Mouse (Mus musculus): ENCODE results near the gene Pask. TPM values are rescaled to one million over a fixed set of nuclear protein-coding genes. Genes with fewer than 3 reads are reported as not detected.

Gene Pask
- polyA plus RNA-seq, 1 experiment, result 26.0 TPM

DNA sequence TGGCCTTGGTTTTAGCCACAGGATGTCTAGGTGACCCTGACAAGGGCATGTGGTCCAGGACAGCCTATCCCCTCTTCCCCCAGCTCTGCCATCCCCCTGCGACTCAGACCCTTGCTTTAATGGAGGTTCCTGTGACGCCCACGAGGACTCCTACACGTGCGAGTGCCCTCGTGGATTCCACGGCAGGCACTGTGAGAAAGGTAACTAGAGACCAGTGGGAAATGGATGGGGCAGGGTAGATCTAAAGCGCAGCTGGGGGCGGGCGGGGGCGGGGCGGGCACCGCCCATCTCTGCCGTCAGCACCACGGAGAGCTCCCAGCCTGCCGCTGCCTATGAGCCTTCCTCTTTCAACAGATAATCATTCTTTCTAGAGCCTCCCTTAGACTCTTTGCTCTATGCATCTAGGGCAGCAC is 70.9 kb downstream of the Pask start:
- TF ChIP-seq CTCF (IDR thresholded peaks at IDR 0.05; ENCODE audit: low read depth, low read length), result no peak
- no peak for TF ChIP-seq EP300 (IDR thresholded peaks at IDR 0.05; ENCODE audit: insufficient read depth, low read depth, low read length)
- TF ChIP-seq POLR2A (IDR thresholded peaks at IDR 0.05; ENCODE audit: insufficient read depth, low read length), result no peak
- H3K27ac ChIP-seq (ENCODE audit: insufficient read depth, low read length), result no peak overlapping the region
- H3K27me3 ChIP-seq (ENCODE audit: control insufficient read depth, insufficient read depth, low read length, poor library complexity, severe bottlenecking), result no peaks in the 10 kb centered on the region
- no peaks in the 10 kb centered on the region for H3K4me1 ChIP-seq (ENCODE audit: control insufficient read depth, insufficient read depth, low read length)
- no peak overlapping the region for H3K9ac ChIP-seq (ENCODE audit: low read depth, poor library complexity, severe bottlenecking)
- H3K4me3 ChIP-seq (ENCODE audit: low read depth, low read length), result no peak overlapping the region
- H3K36me3 ChIP-seq (ENCODE audit: control insufficient read depth, insufficient read depth, low read length, poor library complexity, severe bottlenecking), result no peaks in the 10 kb centered on the region
- H3K9me3 ChIP-seq (replicated peaks; ENCODE audit: control insufficient read depth, insufficient read depth, low read length, poor library complexity, severe bottlenecking), result no peaks in the 10 kb centered on the region

DNA sequence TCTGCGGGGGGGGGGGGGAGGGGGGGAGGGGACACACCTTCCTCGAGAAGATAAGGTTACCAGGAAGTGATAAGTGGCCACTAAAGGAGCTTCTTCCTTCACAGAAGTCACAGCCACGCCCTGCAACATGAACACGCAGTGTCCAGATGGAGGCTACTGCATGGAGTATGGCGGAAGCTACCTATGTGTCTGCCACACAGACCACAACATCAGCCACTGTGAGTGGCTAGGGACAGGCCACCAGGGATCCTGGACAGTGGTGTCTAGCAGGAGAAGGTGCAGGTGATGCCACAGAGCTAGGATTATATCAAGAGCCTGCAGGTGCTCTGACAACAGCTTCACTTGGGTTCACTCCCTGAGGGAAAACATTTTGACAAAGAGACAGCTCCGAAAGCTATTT is 71.5 kb downstream of the Pask start:
- Histone ChIP-seq H3K36me3 (ENCODE audit: control insufficient read depth, insufficient read depth, low read length, poor library complexity, severe bottlenecking) (no peaks in the 10 kb centered on the region), H3K27me3 (ENCODE audit: control insufficient read depth, insufficient read depth, low read length, poor library complexity, severe bottlenecking) (no peaks in the 10 kb centered on the region), H3K9me3 (replicated peaks; ENCODE audit: control insufficient read depth, insufficient read depth, low read length, poor library complexity, severe bottlenecking) (no peaks in the 10 kb centered on the region), H3K4me3 (ENCODE audit: low read depth, low read length) (no peak overlapping the region), H3K4me1 (ENCODE audit: control insufficient read depth, insufficient read depth, low read length) (no peaks in the 10 kb centered on the region), H3K27ac (ENCODE audit: insufficient read depth, low read length) (no peak overlapping the region), H3K9ac (ENCODE audit: low read depth, poor library complexity, severe bottlenecking) (no peak overlapping the region)
- TF ChIP-seq CTCF (IDR thresholded peaks at IDR 0.05; ENCODE audit: low read depth, low read length) (no peak), EP300 (IDR thresholded peaks at IDR 0.05; ENCODE audit: insufficient read depth, low read depth, low read length) (no peak), POLR2A (IDR thresholded peaks at IDR 0.05; ENCODE audit: insufficient read depth, low read length) (no peak)

DNA sequence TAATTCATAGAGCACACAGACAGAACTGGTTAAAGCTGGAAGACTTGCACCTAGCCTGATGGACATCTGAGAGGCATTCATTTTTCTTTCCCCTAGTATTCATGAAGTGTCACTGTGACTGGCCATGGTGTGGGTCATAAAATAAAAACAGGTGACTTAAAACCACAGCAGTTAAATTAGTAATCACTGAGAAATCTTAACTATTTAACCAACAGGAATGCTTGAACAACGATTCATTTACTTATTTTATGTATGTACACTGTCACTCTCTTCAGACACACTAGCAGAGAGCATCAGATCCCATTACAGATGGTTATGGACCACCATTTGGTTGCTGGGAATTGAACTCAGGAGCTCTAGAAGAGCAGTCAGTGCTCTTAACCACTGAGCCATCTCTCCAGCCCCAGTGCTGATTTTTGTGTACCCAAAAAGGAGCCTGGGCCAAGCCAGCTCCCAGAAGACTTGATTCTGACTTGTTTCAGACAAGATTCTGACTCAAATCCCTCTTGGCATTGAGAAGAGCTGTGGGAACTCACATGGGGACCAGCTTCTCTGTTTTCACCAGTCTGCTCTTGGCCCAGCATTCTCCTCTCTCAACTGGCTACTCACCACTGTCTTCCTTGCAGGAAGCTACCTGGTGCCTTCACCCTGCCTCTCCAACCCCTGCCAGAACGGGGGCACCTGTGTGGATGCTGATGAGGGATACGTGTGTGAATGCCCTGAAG is 72.6 kb downstream of the Pask start:
- Histone ChIP-seq H3K4me1 (ENCODE audit: control insufficient read depth, insufficient read depth, low read length) (no peaks in the 10 kb centered on the region), H3K27ac (ENCODE audit: insufficient read depth, low read length) (no peak overlapping the region), H3K9ac (ENCODE audit: low read depth, poor library complexity, severe bottlenecking) (no peak overlapping the region), H3K36me3 (ENCODE audit: control insufficient read depth, insufficient read depth, low read length, poor library complexity, severe bottlenecking) (no peaks in the 10 kb centered on the region), H3K9me3 (replicated peaks; ENCODE audit: control insufficient read depth, insufficient read depth, low read length, poor library complexity, severe bottlenecking) (no peaks in the 10 kb centered on the region), H3K4me3 (ENCODE audit: low read depth, low read length) (no peak overlapping the region), H3K27me3 (ENCODE audit: control insufficient read depth, insufficient read depth, low read length, poor library complexity, severe bottlenecking) (no peaks in the 10 kb centered on the region)
- TF ChIP-seq EP300 (IDR thresholded peaks at IDR 0.05; ENCODE audit: insufficient read depth, low read depth, low read length), result no peak
- no peak for TF ChIP-seq CTCF (IDR thresholded peaks at IDR 0.05; ENCODE audit: low read depth, low read length)

DNA sequence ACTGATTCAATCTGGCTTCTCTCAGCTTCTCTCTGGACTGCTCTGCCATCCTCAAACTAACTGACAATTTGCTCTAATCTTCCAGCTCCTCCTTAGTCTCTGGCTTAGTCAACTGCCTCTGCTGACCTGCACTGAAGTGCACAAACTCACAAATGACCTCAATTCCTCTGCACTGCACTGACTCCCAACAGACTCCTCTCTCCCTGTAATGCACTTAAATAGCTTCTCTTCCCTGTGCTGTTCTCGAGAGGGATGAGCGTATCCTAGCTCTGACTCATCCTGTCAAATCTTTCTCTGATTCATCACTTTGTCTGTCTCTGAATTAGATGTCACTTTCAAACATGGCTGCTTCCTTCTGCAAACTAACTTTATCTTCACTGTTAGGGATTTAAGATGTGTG is 75.0 kb downstream of the Pask start:
- no peak overlapping the region for H3K9ac ChIP-seq (ENCODE audit: low read depth, poor library complexity, severe bottlenecking)
- no peak overlapping the region for H3K27ac ChIP-seq (ENCODE audit: insufficient read depth, low read length)
- no peaks in the 10 kb centered on the region for H3K9me3 ChIP-seq (replicated peaks; ENCODE audit: control insufficient read depth, insufficient read depth, low read length, poor library complexity, severe bottlenecking)
- H3K4me1 ChIP-seq (ENCODE audit: control insufficient read depth, insufficient read depth, low read length), result no peaks in the 10 kb centered on the region
- H3K36me3 ChIP-seq (ENCODE audit: control insufficient read depth, insufficient read depth, low read length, poor library complexity, severe bottlenecking), result no peaks in the 10 kb centered on the region
- H3K27me3 ChIP-seq (ENCODE audit: control insufficient read depth, insufficient read depth, low read length, poor library complexity, severe bottlenecking), result no peaks in the 10 kb centered on the region
- TF ChIP-seq POLR2A (IDR thresholded peaks at IDR 0.05; ENCODE audit: insufficient read depth, low read length) (no peak), CTCF (IDR thresholded peaks at IDR 0.05; ENCODE audit: low read depth, low read length) (no peak)
- no peak overlapping the region for H3K4me3 ChIP-seq (ENCODE audit: low read depth, low read length)

DNA sequence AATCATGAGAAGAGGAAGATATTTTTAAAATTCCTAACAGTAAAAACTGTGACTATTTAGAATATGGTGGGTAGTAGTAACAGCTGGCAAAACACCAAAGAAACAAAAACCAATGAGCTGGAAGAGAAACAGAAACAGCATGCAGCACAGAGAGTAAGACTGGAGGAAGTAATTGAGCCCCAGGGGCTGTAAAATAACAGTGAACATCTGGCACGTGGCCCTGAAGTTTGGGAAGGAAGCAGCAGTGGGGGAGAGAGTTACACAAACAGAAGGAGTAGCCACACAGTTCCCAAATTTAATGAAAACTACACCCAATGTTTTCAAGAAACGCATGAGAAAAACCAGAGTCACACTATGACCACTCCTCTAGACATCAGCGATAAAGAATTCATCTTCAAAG is 76.1 kb downstream of the Pask start:
- Histone ChIP-seq H3K4me1 (ENCODE audit: control insufficient read depth, insufficient read depth, low read length) (no peaks in the 10 kb centered on the region), H3K4me3 (ENCODE audit: low read depth, low read length) (no peak overlapping the region), H3K9ac (ENCODE audit: low read depth, poor library complexity, severe bottlenecking) (no peak overlapping the region), H3K9me3 (replicated peaks; ENCODE audit: control insufficient read depth, insufficient read depth, low read length, poor library complexity, severe bottlenecking) (no peaks in the 10 kb centered on the region), H3K36me3 (ENCODE audit: control insufficient read depth, insufficient read depth, low read length, poor library complexity, severe bottlenecking) (no peaks in the 10 kb centered on the region), H3K27me3 (ENCODE audit: control insufficient read depth, insufficient read depth, low read length, poor library complexity, severe bottlenecking) (no peaks in the 10 kb centered on the region), H3K27ac (ENCODE audit: insufficient read depth, low read length) (no peak overlapping the region)
- TF ChIP-seq EP300 (IDR thresholded peaks at IDR 0.05; ENCODE audit: insufficient read depth, low read depth, low read length), result no peak
- no peak for TF ChIP-seq POLR2A (IDR thresholded peaks at IDR 0.05; ENCODE audit: insufficient read depth, low read length)
- no peak for TF ChIP-seq CTCF (IDR thresholded peaks at IDR 0.05; ENCODE audit: low read depth, low read length)

Other genes starting within 250 kb of the Pask start
- 95.0 and 97.1 TPM in 2 replicates for gene Kif1a, start 241.5 kb downstream of the Pask start, polyA plus RNA-seq (2011; ENCODE audit: insufficient read depth, insufficient read length, low read depth, missing spikeins)
- not detected in 2 replicates for gene Agxt, start 208.2 kb downstream of the Pask start, polyA plus RNA-seq (2011; ENCODE audit: insufficient read depth, insufficient read length, low read depth, missing spikeins)
- 1.9 and 2.1 TPM in 2 replicates for gene 2310007B03Rik, start 182.5 kb downstream of the Pask start, polyA plus RNA-seq (2011; ENCODE audit: insufficient read depth, insufficient read length, low read depth, missing spikeins)
- gene Crocc2, start 174.8 kb downstream of the Pask start, polyA plus RNA-seq (2011; ENCODE audit: insufficient read depth, insufficient read length, low read depth, missing spikeins), result 0.09 TPM in 1 of 2 replicates, not detected in the other
- 0.75 and 1.1 TPM in 2 replicates for gene Sned1, start 107.6 kb downstream of the Pask start, polyA plus RNA-seq (2011; ENCODE audit: insufficient read depth, insufficient read length, low read depth, missing spikeins)
- 25.7 and 29.1 TPM in 2 replicates for gene Mterf4, start 37.6 kb downstream of the Pask start, polyA plus RNA-seq (2011; ENCODE audit: insufficient read depth, insufficient read length, low read depth, missing spikeins)
- 40.4 and 40.8 TPM in 2 replicates for gene Ppp1r7, start 628 bp downstream of the Pask start, polyA plus RNA-seq (2011; ENCODE audit: insufficient read depth, insufficient read length, low read depth, missing spikeins)
- 0.32 TPM in 1 of 2 replicates, not detected in the other for gene Ano7, start 30.4 kb upstream of the Pask start, polyA plus RNA-seq (2011; ENCODE audit: insufficient read depth, insufficient read length, low read depth, missing spikeins)
- gene Hdlbp, start 135.3 kb upstream of the Pask start, polyA plus RNA-seq (2011; ENCODE audit: insufficient read depth, insufficient read length, low read depth, missing spikeins), result 226 and 232 TPM in 2 replicates
- 4.0 and 5.0 TPM in 2 replicates for gene Farp2, start 168.6 kb upstream of the Pask start, polyA plus RNA-seq (2011; ENCODE audit: insufficient read depth, insufficient read length, low read depth, missing spikeins)

All from ES-Bruce4 (cell line).